Mouse (Mus musculus) brain, embryonic 14.5 days (tissue): ENCODE results near the gene Sh3rf1. TPM values are rescaled to one million over a fixed set of nuclear protein-coding genes. Genes with fewer than 3 reads are reported as not detected.

Experiments used
- DNase-seq: peaks from one replicate; pipeline ENCODE4 v3.0.0-alpha.2; 2011; ENCODE audit warnings: low read depth
- CTCF ChIP-seq: fragments of 200-500 bp; IDR thresholded peaks from 2 replicates; pipeline ENCODE4 v1.5.1; 2012; ENCODE audit warnings: inconsistent platforms, mild to moderate bottlenecking, moderate library complexity, borderline replicate concordance; ENCODE audit not compliant: insufficient read depth, insufficient read length; ENCODE audit errors: extremely low read depth
- POLR2A ChIP-seq: fragments of 200-500 bp; IDR thresholded peaks from 2 replicates; pipeline ENCODE4 v1.6.1; 2012; ENCODE audit warnings: mild to moderate bottlenecking, inconsistent platforms, borderline replicate concordance; ENCODE audit not compliant: poor library complexity, insufficient read depth, insufficient read length, severe bottlenecking; ENCODE audit errors: extremely low read depth
- polyA plus RNA-seq: library from polyadenylated mRNA; depleted of rRNA; stranded (reverse); fragments of >200 nt; gene quantifications from 2 replicates; pipeline ENCODE4 v1.2.3, GENCODE M21; 2012

The Sh3rf1 gene
- polyA plus RNA-seq, 1 experiment: 33.3 TPM

GRCm38 (mm10) chr8:61286394-61286793 lies 62.7 kb downstream of the Sh3rf1 start:
- TF ChIP-seq CTCF (no peak), POLR2A (no peak)
- DNase-seq: no peak

- no peak for TF ChIP-seq CTCF
- no peak for TF ChIP-seq POLR2A
- no peak for DNase-seq
Observed at GRCm38 (mm10) chr8:61286795-61287385, 63.2 kb downstream of the Sh3rf1 start.

- no peak for TF ChIP-seq POLR2A
- no peak for TF ChIP-seq CTCF
- peak; percentile 79 for DNase-seq
Observed at GRCm38 (mm10) chr8:61288006-61288566, 64.4 kb downstream of the Sh3rf1 start.

GRCm38 (mm10) chr8:61288676-61289075 lies 65.0 kb downstream of the Sh3rf1 start:
- DNase-seq: no peak
- TF ChIP-seq CTCF (no peak), POLR2A (no peak)

GRCm38 (mm10) chr8:61295040-61295439 lies 71.4 kb downstream of the Sh3rf1 start:
- TF ChIP-seq POLR2A (no peak), CTCF (no peak)
- no peak for DNase-seq

- TF ChIP-seq POLR2A (no peak), CTCF (no peak)
- peak; percentile 82 for DNase-seq
Observed at GRCm38 (mm10) chr8:61295441-61295840, 71.8 kb downstream of the Sh3rf1 start.

GRCm38 (mm10) chr8:61298828-61299227 lies 75.2 kb downstream of the Sh3rf1 start:
- TF ChIP-seq POLR2A (no peak), CTCF (no peak)
- no peak for DNase-seq

GRCm38 (mm10) chr8:61301298-61302028 lies 77.8 kb downstream of the Sh3rf1 start:
- TF ChIP-seq CTCF: no peak

GRCm38 (mm10) chr8:61302029-61302368 lies 78.3 kb downstream of the Sh3rf1 start:
- TF ChIP-seq POLR2A (no peak), CTCF (no peak)
- DNase-seq: no peak

More at GRCm38 (mm10) chr8:61301298-61302028, 77.8 kb downstream of the Sh3rf1 start:
- DNase-seq: peak; percentile 61

GRCm38 (mm10) chr8:61305451-61306070 lies 81.9 kb downstream of the Sh3rf1 start:
- TF ChIP-seq POLR2A (no peak), CTCF (no peak)
- no peak for DNase-seq

- TF ChIP-seq CTCF (no peak), POLR2A (no peak)
- peak; percentile 39 for DNase-seq
Observed at GRCm38 (mm10) chr8:61306501-61307112, 82.9 kb downstream of the Sh3rf1 start.
